Mouse (Mus musculus): ENCODE measurements around the gene Med29.

The Med29 gene

DNA sequence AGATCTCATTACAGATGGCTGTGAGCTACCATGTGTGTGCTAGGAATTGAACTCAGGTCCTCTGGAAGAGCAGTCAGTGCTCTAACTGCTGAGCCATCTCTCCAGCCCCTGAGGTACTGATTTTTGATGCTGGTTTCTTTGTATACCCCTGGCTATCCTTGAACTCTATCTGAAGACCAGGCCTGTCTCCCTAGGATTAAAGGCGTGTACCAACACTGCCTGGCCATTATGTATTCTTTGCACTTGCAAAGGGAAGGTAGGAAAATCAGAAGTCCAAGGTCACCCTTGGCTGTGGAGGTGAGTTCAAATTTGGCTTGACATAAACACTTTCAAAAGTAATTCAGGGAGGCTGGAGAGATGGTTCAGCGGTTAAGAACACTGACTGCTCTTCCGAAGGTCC, 37.9 kb downstream of the Med29 start:
- DNase-seq (ENCODE audit: low spot score in 2 of 2) = no peak

DNA sequence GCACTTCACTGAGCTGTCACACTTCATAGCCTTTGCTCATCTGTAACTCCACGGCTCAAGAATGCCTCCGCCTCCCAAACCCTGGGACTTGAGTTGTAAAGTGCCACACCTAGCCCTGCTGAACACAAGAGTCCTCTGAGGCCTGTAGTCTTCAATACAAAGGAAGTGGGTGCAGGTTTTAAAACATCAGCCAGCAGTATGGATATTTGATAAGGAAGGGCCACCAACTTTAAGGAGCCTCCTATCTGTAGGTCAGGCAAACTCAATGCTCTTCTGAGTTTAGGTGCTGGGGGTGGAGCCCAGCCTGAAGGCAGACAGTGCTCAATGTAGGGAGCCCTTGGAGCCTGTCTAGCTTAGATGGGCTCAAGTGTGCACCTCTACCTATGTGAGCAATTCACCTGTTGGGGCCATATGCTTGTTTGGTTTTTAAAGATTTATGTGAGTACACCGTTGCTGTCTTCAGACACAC, 38.4 kb downstream of the Med29 start:
- DNase-seq (ENCODE audit: low spot score in 2 of 2) = no peak

DNA sequence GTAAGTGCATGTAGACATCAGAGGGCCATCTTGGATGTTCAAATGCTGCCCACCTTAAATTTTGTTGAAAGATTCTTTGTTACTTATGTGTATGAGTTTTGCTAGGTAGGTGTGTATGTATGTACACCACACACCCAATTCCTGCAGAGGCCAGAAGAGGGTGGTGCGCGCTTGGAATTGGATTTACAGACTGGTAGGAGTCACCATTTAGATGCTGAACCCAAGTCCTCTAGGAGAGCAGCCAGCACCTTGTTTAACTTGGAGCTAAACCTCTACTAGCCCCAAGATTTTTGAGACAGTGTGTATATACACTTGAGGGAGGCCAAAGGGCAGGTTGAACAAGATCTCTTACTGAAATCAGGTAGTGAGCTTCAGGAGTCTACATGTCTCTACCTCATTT, 39.2 kb downstream of the Med29 start:
- no peak for DNase-seq (ENCODE audit: low spot score in 2 of 2)

DNA sequence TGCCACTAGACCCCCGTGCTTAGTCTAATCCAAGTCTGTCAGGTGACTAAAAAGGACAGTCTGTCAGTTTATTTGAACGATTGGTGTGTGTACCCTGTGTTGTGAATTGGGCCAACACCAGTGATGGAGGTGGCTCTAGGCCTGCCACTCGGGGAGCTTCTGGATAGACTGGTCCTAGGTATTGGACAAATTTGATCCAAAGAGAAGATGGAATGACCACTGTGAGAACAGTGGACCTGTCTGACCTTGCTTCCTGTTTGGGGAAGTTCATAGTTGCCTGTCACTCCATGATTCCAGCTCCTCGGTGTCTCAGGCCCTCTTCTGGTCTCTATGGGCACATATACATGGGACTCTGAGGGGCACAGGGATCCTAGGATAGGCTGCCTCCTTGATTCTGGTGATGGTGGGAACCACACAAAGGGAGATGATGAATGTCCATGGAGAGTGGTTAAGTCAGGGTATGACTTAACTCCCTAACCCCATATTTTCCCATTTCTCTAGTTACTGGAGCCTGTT, 40.8 kb downstream of the Med29 start:
- no peak for DNase-seq (ENCODE audit: low spot score in 2 of 2)

DNA sequence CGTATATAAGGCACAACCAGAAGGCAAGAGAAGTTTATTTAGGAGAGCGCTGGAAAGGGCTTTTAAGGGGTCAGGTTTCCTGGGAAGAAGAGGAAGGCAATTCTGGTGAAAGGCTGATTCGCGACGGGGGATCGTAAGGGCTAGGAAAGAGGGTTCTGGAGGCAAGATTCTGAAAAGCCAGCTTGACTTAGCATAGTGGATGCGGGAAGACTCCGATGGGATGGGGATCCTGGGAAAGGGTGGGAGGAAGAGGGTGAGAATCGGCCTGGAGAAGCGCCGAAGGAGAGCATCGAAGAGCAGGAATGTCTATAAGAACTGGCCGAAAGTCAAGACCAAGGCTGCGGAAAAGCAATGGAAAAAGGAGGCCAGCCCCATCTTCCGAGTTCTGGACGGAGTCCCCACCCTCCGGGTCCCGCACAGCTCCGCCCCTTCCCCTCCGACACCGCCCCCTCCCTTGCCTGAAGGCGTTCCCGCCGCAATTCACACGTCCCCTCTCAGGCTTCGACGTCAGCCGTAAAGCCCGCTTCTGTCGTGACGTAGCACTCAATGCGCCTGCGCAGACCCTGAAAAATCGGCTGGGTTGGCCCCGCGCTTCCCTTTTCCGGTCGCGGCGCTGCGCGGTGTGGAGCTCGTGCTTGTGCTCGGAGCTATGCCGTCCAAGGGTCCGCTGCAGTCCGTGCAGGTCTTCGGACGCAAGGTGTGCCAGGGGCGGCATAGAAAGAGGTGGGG, 42.2 kb downstream of the Med29 start, which contains the start of gene Rps16:
TSS of gene Rps16 (plus strand) at position 498 of the 729 bp plus-strand sequence.
- peak; percentile 98 for DNase-seq (ENCODE audit: low spot score in 2 of 2)

DNA sequence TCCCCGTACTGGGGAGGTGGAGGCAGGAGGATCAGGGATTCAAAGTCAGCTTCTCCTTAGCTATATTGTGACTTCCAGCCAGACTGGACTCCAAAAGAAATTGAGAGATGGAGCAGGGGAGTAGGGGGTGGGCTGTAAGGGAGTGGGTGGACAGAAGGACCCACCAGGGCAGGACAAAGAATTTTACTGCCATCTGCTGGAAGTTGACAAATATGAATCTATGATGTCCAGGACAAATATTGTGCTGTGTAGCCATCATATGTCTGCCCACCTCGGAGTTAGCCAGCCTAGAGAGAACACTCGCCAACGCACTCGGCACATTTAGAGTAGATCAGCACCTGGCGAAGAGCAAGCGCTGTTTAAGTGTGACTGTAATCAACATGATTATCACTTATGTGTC, 43.9 kb downstream of the Med29 start:
- DNase-seq (ENCODE audit: low spot score in 2 of 2) = no peak

DNA sequence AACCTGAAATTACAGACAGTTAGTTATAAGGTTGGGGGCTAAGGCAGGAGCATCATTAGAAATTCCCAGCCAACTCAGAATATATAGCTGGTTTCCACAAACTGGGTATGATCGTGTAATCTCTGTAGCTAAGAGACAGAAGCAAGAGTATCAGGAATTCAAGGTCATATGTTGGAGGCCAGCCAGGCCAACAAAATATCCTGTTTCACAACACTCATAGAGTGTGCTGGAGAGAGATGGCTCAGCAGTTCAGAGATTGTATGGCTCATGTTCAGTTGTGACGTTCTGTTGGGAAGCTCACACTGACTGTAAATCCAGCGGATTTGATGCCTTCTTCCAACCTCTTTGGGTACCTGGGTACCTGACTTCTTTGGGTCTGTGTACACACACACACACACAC, 44.8 kb downstream of the Med29 start:
- no peak for DNase-seq (ENCODE audit: low spot score in 2 of 2)

DNA sequence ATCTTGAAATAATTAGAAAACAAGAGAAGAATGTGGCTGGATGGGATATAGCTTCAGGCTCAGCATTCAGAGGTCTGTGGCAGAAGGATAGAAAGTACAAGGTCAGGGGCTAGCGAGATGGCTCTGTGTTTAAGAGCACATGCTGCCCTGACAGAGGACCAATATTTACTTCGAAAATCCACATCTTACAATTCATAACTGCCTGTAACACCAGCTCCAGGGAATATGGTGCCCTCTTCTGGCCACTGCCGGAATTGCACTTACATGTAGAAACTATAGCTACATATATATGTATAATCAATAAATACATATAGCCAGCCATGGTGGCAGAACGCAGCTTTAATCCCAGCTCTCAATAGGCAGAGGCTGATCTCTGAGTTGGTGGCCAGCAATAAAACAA, 47.9 kb downstream of the Med29 start:
- DNase-seq (ENCODE audit: low spot score in 2 of 2) = peak; percentile 46 to 75

DNA sequence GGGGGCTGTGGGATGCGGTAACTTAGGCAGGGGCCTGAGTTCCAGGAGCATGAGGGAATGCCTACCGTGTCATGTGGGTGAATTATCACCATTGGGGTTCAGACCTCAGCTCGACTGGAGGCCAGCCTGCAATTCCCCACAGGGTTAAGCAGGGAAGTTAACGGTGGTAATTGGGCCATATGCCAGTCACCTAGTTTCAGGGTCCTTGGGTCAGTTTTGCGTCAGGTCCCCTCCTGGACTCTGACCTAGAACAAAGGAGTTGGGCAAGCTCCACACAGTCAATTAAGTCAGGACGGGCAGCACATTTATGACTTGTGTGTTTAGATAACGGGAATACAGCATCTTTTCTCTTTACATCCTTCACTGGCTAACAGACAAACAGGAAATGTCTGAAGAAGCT, 51.1 kb downstream of the Med29 start:
- no peak for DNase-seq (ENCODE audit: low spot score in 2 of 2)

DNA sequence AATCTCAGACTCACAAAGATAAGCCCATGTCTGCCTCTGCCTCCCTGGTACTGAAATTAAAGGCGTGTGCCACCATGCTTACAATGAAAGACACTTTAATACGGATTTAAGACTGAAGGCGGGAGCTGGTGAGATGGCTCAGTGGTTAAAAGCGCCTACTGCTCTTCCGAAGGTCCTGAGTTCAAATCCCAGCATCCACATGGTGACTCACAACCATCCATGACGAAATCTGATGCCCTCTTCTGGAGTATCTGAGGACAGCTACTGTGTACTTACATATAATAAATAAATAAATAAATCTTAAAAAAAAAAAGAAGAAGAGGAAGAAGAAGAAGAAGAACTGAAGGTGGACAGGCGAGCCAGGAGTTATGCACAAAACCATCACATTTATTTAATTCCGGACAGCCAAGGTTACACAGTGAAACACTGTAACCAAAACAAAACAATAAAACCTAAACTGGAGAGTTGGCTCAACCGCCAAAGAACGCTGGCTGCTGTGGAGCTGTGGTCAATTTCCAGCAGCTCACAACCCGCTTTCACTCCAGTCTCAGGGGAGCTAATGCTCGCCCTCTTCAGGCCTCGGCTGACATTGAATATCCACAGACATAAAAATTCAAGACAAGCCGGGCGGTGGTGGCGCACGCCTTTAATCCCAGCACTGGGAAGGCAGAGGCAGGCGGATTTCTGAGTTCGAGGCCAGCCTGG, 53.1 kb downstream of the Med29 start:
- peak in 1 of 2 experiments; percentile 45 for DNase-seq (ENCODE audit: low spot score in 2 of 2)

DNA sequence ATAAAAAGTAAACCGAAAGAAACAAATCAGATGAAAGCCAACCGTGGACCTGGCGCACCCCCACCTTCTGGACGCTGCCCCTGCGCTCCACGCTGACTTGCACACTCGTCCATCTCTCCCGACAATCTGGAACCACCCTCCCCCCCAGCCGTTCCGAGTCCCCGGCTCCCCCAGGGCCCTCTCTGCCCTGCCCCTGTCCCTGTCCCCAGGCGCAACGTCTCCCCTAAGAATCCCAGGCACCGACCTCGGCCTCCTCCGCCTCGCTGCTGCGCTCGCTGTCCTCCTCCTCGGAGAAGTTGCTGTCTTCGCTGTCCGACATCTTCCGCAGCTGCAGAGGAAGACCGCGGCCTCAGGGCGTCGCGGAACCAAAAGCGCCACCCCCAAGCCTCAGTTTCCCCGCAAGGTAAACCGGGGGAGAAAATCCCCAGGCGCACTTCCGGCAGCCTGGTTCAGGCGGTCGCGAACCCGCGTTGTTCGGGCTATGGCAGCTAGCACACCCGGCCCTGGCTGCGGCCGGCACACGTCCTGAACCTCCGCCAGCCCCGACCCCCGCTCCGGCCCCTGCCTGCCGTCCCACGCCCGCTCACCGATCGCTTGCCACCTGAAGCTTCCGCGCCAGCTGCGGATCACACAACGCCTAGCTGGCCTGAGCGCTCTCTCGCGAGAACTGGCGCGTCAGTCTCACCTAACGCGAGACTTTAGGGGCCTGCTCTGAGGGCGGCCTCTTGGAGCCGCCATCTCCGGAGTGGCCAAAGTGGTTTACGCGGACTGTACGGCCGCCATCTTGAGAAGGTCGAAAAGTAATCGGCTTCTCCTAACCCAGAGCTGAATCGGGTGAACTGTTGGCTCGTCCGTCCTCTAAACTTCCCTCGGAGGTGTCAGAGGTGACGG, 54.2 kb downstream of the Med29 start, which contains the start of gene Supt5:
TSS of gene Supt5 (minus strand) at position 639 of the 891 bp plus-strand sequence.
- DNase-seq (ENCODE audit: low spot score in 2 of 2) = peak; percentile 93 to 95
